Mouse (Mus musculus) stomach, postnatal 0 days (tissue): ENCODE data around the gene Atp8b5.

Experiments used
- CTCF ChIP-seq: IDR thresholded peaks from 2 replicates; pipeline ENCODE4 v1.5.1; 2016; ENCODE audit warnings: antibody characterized with exemption, low read depth, mild to moderate bottlenecking, moderate library complexity
- EP300 ChIP-seq: optimal IDR thresholded peaks from 2 replicates; pipeline ENCODE3; 2016; ENCODE audit warnings: antibody characterized with exemption

GRCm38 (mm10) chr4:43389845-43390440, 123.0 kb downstream of the Atp8b5 start:
- TF ChIP-seq CTCF (no peak), EP300 (no peak)
